Mouse (Mus musculus) megakaryocyte progenitor cell, adult 5-6 weeks (primary cell): ENCODE data around the gene Acer3. TPM values are rescaled to one million over a fixed set of nuclear protein-coding genes. Genes with fewer than 3 reads are reported as not detected.

Experiments used
- ATAC-seq: replicated peaks from 2 replicates; pipeline ENCODE4 v1.8.0; 2016; ENCODE audit warnings: mild to moderate bottlenecking, moderate TSS enrichment, inconsistent platforms; ENCODE audit not compliant: poor library complexity
- total RNA-seq, 2 experiments: library from RNA; stranded (forward) in 1 of 2; stranded (reverse) in 1 of 2; fragments of 157-497, 149-512 nt in 1 of 2; fragments of 200-1000 nt in 1 of 2; gene quantifications; 2 replicates each; pipeline versions ENCODE4 v1.2.3 to v1.2.4; 2015 to 2017

Gene Acer3
- total RNA-seq, 2 experiments from 2014 or later: 43.4 to 59.0 TPM

- peak; percentile 77 for ATAC-seq
Measured at GRCm38 (mm10) chr7:98187332-98187731, 133.7 kb downstream of the Acer3 start.

GRCm38 (mm10) chr7:98186637-98187036 lies 134.4 kb downstream of the Acer3 start:
- ATAC-seq: no peak

- ATAC-seq: no peak
Measured at GRCm38 (mm10) chr7:98185326-98185725, 135.7 kb downstream of the Acer3 start.

GRCm38 (mm10) chr7:98178560-98179231 lies 142.3 kb downstream of the Acer3 start:
- ATAC-seq: no peak

DNA sequence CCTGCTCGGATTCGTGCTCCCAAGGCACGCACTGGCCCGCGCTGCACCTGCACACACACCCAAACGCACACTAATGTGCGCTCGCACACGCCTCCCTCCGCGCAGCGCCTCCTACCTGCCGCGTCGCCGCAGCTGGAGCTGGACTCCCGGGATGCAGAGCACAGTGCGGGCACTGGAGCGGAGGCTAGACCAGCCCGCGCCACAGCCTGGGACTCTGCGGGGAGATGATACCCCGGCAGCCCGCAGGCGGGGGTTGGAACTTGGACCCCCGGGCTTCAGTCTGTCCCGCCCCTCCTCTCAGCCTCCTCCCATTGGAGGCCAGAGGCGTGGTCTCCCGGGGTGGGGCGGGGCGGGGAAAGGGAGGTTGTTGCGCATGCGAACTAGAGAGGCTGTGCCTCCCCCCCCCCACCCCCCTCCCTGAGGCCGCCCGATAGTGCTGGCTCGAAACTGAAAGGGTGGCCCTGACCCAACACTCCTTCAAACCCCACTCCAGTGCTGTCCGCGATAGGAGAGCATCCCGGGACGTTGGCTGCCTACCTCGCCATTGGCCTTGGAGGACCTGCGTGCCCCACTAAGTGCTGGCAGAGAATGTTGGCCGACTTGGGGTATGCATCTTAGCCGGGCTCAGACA lies 143.0 kb downstream of the Acer3 start, which contains the start of gene Capn5:
Gene Capn5, minus strand, starts transcription at position 346 of the 631 bp plus-strand sequence.
- ATAC-seq: peak; percentile 69

DNA sequence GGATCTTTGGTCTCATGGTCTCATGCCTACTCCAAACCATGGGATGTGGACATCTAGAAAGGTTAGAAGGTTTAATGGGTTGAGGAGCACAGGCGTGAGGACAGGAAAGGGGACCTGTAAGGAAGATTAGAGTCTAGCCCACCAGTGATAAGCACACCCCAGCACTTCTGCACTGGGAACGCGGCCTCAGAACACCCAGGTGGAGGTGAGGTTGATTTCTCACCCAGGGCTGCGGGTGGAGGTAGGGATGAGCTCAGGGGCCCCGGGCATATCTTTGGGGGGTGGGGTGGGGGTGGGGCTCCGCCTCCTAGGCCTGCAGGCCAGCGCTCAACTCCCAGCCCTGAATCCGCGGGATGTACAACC lies 143.5 kb downstream of the Acer3 start:
- no peak for ATAC-seq

DNA sequence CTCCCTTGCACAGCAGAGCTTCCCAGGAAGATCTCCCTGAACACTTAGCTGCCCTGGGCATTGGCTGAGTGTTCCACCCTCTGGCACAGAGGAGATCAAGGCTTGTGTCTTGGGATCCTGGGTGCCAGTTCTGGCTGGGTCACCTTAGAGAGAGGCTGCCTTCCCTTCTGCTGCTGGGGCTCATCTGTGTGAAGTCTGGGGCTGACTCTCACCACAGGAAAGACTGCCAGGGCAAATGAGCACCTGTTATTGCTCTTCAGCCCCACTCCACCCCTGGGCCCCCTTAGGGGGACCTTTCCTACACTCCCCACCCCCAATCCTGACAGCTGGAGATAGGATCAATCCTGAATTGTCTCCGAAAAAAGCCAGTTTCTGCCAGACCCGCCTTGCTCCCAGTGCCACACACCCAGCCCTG lies 143.9 kb downstream of the Acer3 start:
- ATAC-seq: no peak

DNA sequence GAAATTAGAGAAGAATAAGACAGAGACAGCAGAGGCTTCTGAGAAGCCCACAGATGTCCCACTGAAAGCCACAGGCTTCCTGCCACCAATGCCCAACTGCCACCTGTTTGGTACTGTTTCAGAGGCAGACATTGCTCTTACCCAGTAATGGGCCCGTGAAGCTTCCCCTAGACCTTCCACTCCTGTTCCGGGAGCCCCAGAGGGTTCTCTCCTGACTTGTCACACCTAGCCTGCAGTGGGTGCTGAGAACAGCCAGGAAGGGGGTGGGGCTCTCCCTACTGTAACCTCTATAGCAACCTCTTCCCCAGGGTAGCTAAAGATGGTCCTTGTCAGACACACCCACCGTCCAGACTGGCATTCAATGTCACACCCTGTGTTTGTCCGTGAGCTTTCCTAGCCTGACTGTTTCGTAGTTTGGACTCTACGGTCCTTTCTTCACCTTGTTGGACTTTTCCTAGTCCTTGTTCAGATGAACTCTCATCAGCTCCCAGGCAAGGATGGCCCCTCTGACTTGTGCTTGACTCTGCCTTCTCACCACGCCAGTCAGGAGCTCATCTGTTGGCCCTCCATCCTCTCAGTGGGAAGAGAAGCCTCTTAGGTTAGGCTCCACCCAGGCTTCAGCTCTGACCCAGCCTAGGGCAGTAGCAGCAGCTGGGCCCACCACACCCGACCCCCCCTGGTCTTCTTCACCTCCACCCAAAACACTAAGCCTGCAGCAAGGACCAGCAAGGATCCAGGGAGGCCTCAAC lies 144.5 kb downstream of the Acer3 start:
- no peak for ATAC-seq

GRCm38 (mm10) chr7:98174883-98175755 lies 145.9 kb downstream of the Acer3 start:
- ATAC-seq: peak; percentile 34

- no peak for ATAC-seq
Measured at GRCm38 (mm10) chr7:98173408-98173807, 147.6 kb downstream of the Acer3 start.

DNA sequence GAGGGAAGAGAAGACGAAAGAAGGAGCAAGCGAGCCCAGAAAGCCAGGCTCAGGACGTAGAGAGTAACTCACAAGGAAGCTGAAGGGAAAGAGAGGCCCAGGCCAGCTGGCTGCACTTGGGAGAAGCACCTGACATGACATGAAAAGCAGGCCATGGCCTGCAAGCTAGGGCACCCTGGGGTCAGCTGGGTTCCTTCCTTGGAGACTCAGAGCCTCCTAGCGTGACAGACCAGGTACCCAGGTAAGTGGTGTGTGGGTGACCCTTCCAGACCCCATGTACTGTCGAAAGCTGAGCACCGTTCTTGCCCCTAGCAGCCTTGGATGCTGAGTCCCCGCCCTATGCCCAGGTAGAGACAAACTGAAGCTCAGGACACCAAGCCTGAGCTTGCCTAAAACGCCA lies 148.3 kb downstream of the Acer3 start:
- ATAC-seq: no peak

- peak; percentile 66 for ATAC-seq
Measured at GRCm38 (mm10) chr7:98171141-98172073, 149.6 kb downstream of the Acer3 start.

GRCm38 (mm10) chr7:98164999-98165528 lies 155.9 kb downstream of the Acer3 start:
- ATAC-seq: peak; percentile 74

GRCm38 (mm10) chr7:98164382-98164998 lies 156.5 kb downstream of the Acer3 start:
- ATAC-seq: no peak

GRCm38 (mm10) chr7:98163700-98164099 lies 157.3 kb downstream of the Acer3 start:
- 0 out of 2 replicates have a peak, but pooled peaks have one; percentile 12 for ATAC-seq

DNA sequence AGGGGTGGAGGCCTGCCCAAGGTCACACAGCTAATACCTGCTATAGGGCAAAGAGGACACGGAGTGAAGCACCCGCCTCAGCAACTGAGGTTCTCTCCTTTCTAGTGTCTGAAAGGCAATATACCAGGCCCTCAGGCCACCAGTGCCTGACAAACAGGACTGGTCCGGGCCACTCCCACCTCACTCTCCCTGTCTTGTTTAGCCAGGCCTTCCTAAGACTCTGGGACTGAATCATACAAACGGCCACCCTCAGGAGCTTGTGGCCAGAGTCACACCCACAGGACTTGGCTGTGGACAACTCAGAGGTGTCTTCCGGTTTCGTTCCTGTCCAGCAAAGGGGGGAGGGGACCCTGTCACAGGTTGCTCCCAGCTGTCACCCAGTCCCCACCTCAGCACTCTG lies 158.8 kb downstream of the Acer3 start:
- no peak for ATAC-seq

DNA sequence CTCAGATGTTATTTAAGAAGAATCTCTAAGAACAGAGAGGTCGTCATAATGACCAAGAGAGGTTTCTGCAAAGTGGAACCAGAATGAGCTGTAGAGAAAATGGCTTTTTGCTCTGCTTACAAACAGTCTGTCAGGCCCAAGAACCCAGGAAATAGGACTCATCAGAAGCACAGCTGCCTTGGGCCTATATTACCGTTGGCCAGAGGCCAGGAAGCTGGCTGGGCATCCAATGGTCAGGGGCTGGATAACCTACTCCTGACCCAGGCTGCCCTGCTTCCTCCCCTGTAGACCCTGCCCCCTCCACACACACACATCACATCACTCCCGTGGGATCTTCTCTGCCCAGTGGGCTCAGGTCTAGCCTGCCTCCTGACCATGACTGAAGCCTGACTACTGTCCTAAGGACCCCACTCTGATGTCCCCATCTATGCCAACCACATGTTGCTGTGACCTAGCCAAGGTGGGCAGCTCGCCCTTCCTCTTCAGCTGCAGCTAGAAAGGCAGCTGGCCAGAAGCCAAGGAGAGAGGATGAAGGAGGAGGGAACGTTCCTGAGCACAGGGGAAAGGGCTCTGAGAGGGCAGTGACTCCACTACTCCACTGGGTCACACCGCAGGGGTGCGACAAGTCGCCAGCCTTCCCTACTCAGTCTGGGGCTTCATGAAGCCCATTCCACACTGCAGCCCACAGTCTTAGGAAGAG lies 160.8 kb downstream of the Acer3 start:
- ATAC-seq: no peak

DNA sequence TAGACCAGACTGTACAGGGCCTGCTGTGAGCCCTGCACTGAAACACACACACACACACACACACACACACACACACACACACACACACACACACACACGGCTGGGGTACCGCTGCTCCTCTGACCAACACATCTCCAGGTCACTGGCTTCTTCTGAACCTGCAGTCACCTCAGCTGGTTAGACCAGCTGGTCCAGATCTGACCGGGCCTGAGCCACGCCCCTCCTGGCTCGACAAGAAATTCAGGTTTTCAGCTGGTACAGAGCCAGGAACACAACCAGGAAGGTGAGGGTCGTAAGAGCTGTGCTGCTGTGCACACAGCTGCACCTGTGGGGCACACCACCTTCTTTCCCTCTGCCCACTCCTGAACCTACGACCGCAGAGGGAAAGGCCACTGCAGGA lies 162.5 kb downstream of the Acer3 start:
- no peak for ATAC-seq
